Mouse (Mus musculus) ES-Bruce4 (cell line): ENCODE results near the gene Crabp2.

Experiments
- CTCF ChIP-seq: IDR thresholded peaks from one replicate; pipeline ENCODE4 v1.8.1; 2011; ENCODE audit warnings: low read depth, low read length
- POLR2A ChIP-seq: IDR thresholded peaks from one replicate; pipeline ENCODE4 v1.8.1; 2011; ENCODE audit warnings: low read length; ENCODE audit not compliant: insufficient read depth

DNA sequence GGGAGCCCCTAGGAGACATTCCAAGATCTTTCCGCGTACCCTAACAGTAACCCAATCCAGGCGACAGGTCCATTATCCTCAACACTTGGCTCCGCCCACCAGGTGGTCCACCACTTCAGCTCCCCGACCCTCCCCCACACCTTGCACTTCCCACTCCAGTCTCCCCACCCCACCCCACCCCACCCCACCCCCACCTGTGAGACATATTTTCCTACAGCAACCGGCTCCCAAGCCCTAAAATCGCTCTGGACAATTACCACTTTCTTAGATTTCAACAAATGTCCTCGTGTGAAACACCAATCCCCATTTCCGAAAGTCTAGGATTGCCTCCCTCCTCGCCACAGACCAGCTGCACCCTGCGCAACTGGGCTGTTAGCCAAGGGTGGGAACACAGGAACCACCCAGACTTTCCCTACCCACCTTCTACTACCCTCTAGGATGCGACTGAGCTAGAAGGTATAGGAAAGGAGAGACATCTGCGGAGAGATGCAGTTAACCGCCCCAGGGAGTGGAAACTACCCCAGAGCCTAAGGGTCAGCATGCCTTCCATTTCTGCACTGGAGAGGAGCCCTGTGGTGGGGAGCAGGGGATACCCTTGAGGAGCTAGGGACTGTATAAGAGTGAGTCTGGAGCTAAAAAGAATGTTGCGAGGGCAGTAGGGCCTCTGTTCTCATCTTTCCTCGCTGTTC lies 944 bp downstream of the Crabp2 start:
- no peak for TF ChIP-seq CTCF
- TF ChIP-seq POLR2A, result no peak
